Mouse (Mus musculus): Measurements from ENCODE around the gene Gsdma. TPM values are rescaled to one million over a fixed set of nuclear protein-coding genes. Genes with fewer than 3 reads are reported as not detected.
"Not testable (repeated sequence)": the region's sequence is repeated elsewhere in the genome, so short reads cannot be mapped to it uniquely, and the experiment has no call there.

The Gsdma gene
- not detected for total RNA-seq (2021)
- long read RNA-seq, experiment 1 = 0 reads
- long read RNA-seq, experiment 2 = 0 reads

GRCm38 (mm10) chr11:98664091-98664490 lies at the start of gene Gsdma:
Gene Gsdma (plus strand): TSS chr11:98664351.
- DNase-seq (ENCODE audit: low spot score in 2 of 2) = no peak

GRCm38 (mm10) chr11:98620791-98621190 lies 43.4 kb upstream of the Gsdma start:
- no peak for DNase-seq (ENCODE audit: low spot score in 2 of 2)

- DNase-seq (ENCODE audit: low spot score in 2 of 2) = not testable (repeated sequence)
Observed at GRCm38 (mm10) chr11:98623981-98624380, 40.2 kb upstream of the Gsdma start.

- DNase-seq (ENCODE audit: low spot score in 2 of 2) = not testable (repeated sequence)
Observed at GRCm38 (mm10) chr11:98624381-98624780, 39.8 kb upstream of the Gsdma start.

- DNase-seq (ENCODE audit: low spot score in 2 of 2) = no peak
Observed at GRCm38 (mm10) chr11:98625611-98626410, 38.3 kb upstream of the Gsdma start, which contains the start of the genes Gm12355 and Gsdma3. Gene Gm12355 (minus strand): TSS chr11:98625661. Gene Gsdma3 (plus strand): TSS chr11:98626360.

GRCm38 (mm10) chr11:98628706-98629105 lies 35.4 kb upstream of the Gsdma start:
- DNase-seq (ENCODE audit: low spot score in 2 of 2) = peak in 1 of 2 experiments; percentile 8

- DNase-seq (ENCODE audit: low spot score in 2 of 2) = no peak
Observed at GRCm38 (mm10) chr11:98630646-98631045, 33.5 kb upstream of the Gsdma start.

GRCm38 (mm10) chr11:98635312-98635970 lies 28.7 kb upstream of the Gsdma start:
- not testable (repeated sequence) for DNase-seq (ENCODE audit: low spot score in 2 of 2)

- DNase-seq (ENCODE audit: low spot score in 2 of 2) = no peak
Observed at GRCm38 (mm10) chr11:98637501-98637900, 26.6 kb upstream of the Gsdma start.

- DNase-seq (ENCODE audit: low spot score in 2 of 2) = no peak
Observed at GRCm38 (mm10) chr11:98640091-98640490, 24.1 kb upstream of the Gsdma start.

- DNase-seq (ENCODE audit: low spot score in 2 of 2) = no peak
Observed at GRCm38 (mm10) chr11:98644757-98645156, 19.4 kb upstream of the Gsdma start.

GRCm38 (mm10) chr11:98645946-98646345 lies 18.2 kb upstream of the Gsdma start:
- DNase-seq (ENCODE audit: low spot score in 2 of 2) = no peak

- DNase-seq (ENCODE audit: low spot score in 2 of 2) = no peak
Observed at GRCm38 (mm10) chr11:98646459-98646858, 17.7 kb upstream of the Gsdma start, which contains the start of gene Gsdma2. Gene Gsdma2 (plus strand): TSS chr11:98646759.

GRCm38 (mm10) chr11:98655076-98655475 lies 9.1 kb upstream of the Gsdma start:
- DNase-seq (ENCODE audit: low spot score in 2 of 2) = peak; percentile 6 to 18

- peak; percentile 22 to 65 for DNase-seq (ENCODE audit: low spot score in 2 of 2)
Observed at GRCm38 (mm10) chr11:98660517-98660916, 3.6 kb upstream of the Gsdma start.

GRCm38 (mm10) chr11:98668984-98669383 lies 4.8 kb downstream of the Gsdma start:
- DNase-seq (ENCODE audit: low spot score in 2 of 2) = no peak

GRCm38 (mm10) chr11:98671284-98671815 lies 7.2 kb downstream of the Gsdma start:
- no peak for DNase-seq (ENCODE audit: low spot score in 2 of 2)

- DNase-seq (ENCODE audit: low spot score in 2 of 2) = no peak
Observed at GRCm38 (mm10) chr11:98671857-98672256, 7.7 kb downstream of the Gsdma start.

GRCm38 (mm10) chr11:98672482-98672881 lies 8.3 kb downstream of the Gsdma start:
- DNase-seq (ENCODE audit: low spot score in 2 of 2) = no peak

- peak; percentile 33 to 59 for DNase-seq (ENCODE audit: low spot score in 2 of 2)
Observed at GRCm38 (mm10) chr11:98673136-98673535, 9.0 kb downstream of the Gsdma start.

- no peak for DNase-seq (ENCODE audit: low spot score in 2 of 2)
Observed at GRCm38 (mm10) chr11:98675829-98676363, 11.7 kb downstream of the Gsdma start.

- DNase-seq (ENCODE audit: low spot score in 2 of 2) = no peak
Observed at GRCm38 (mm10) chr11:98680023-98680422, 15.9 kb downstream of the Gsdma start.

Data from layer of hippocampus, postnatal 14 days (tissue).